16 mouse cellular contexts compared by ENCODE assay signal in genomic region chr5:115022021-115022420, GRCm38 (mm10). TPM values are rescaled to one million over a fixed set of nuclear protein-coding genes. Genes with fewer than 3 reads are reported as not detected.
"Had no signal": no experiment of that assay in that cellular context is flagged by ENCODE, and none has a peak within 500 bp of the region (broad histone marks: within the 10 kb centered on the region; RNA-seq: fewer than 3 reads in every experiment).

No protein-coding gene starts in this region.

- H3K36me3 ChIP-seq: liver, embryonic 13.5 days; liver, embryonic 15.5 days; midbrain, embryonic 13.5 days; midbrain, embryonic 15.5 days; neural tube, embryonic 12.5 days; stomach, embryonic 15.5 days had no signal

- DNase-seq: liver, embryonic 13.5 days; liver, postnatal 0 days; lung, embryonic 14.5 days; right cerebral cortex, postnatal 14 days; thymus, adult 2 months; thymus, postnatal 25 days; thymus, postnatal 4 days had no signal

- H3K9ac ChIP-seq: liver, embryonic 13.5 days; liver, embryonic 15.5 days; liver, postnatal 0 days; lung, embryonic 14.5 days; midbrain, embryonic 13.5 days; midbrain, embryonic 15.5 days; neural tube, embryonic 12.5 days; stomach, embryonic 15.5 days had no signal

- H3K9me3 ChIP-seq: liver, embryonic 13.5 days; liver, embryonic 15.5 days; megakaryocyte, embryonic 14.5 days; midbrain, embryonic 13.5 days; midbrain, embryonic 15.5 days; neural tube, embryonic 12.5 days; stomach, embryonic 15.5 days had no signal

- H3K27ac ChIP-seq: liver, embryonic 13.5 days; liver, embryonic 15.5 days; macrophage; midbrain, embryonic 13.5 days; midbrain, embryonic 15.5 days; neural tube, embryonic 12.5 days; stomach, embryonic 15.5 days; stomach, postnatal 0 days had no signal

- H3K27me3 ChIP-seq: liver, embryonic 13.5 days; liver, embryonic 15.5 days; megakaryocyte, embryonic 14.5 days; midbrain, embryonic 13.5 days; midbrain, embryonic 15.5 days; neural tube, embryonic 12.5 days; stomach, embryonic 15.5 days had no signal

- ATAC-seq: liver, postnatal 0 days; midbrain, embryonic 13.5 days; midbrain, embryonic 15.5 days had no signal

- H3K4me3 ChIP-seq: liver, embryonic 13.5 days; liver, embryonic 15.5 days; megakaryocyte, embryonic 14.5 days; midbrain, embryonic 13.5 days; midbrain, embryonic 15.5 days; neural tube, embryonic 12.5 days; stomach, embryonic 15.5 days had no signal

- H3K4me2 ChIP-seq: liver, embryonic 13.5 days; liver, embryonic 15.5 days; lung, embryonic 14.5 days; midbrain, embryonic 11.5 days; midbrain, embryonic 13.5 days; midbrain, embryonic 15.5 days; neural tube, embryonic 12.5 days; stomach, embryonic 15.5 days had no signal

RNA-seq across cellular contexts. Expression of gene Hnf1a, which starts 51.1 kb away (rescaled TPM):
- polyA plus RNA-seq: lung, embryonic 14.5 days; macrophage; midbrain, embryonic 11.5 days; midbrain, embryonic 13.5 days had no signal
